Mouse (Mus musculus) liver, embryonic 14.5 days (tissue): ENCODE measurements at regions not wholly inside any gene's neighbourhood (a gene's known extent, or its start where the extent isn't known, plus 50 kb on each side); places are given as distances from the start of the nearest gene placed in this dataset.

Source experiments
- ATAC-seq: fragments of 200-750 bp; cut with Nextera tagmentation; 2 replicates; pipeline ENCODE4 v1.8.0; 2017; ENCODE audit warnings: moderate number of reproducible peaks, mild to moderate bottlenecking, moderate library complexity; ENCODE audit not compliant: insufficient read depth
- DNase-seq, 3 experiments: peaks; one replicate each; pipeline ENCODE4 v3.0.0-alpha.2; 2012 to 2013; ENCODE audit warnings: low read depth in 3 of 3, low spot score in 3 of 3
- H3K27ac ChIP-seq: fragments of 300-500 bp; sonication (generic); 2 replicates; pipeline ENCODE4 v1.5.1; 2014; ENCODE audit warnings: moderate library complexity, mild to moderate bottlenecking, control low read depth, inconsistent platforms
- H3K27me3 ChIP-seq: fragments of 300-500 bp; sonication (generic); 2 replicates; pipeline ENCODE4 v1.6.1; 2014; ENCODE audit warnings: mild to moderate bottlenecking, low read length, moderate library complexity; ENCODE audit not compliant: control insufficient read depth, insufficient read depth
- H3K36me3 ChIP-seq: fragments of 300-500 bp; sonication (generic); replicated peaks from 2 replicates; pipeline ENCODE4 v1.6.1; 2014; ENCODE audit warnings: low read depth; ENCODE audit not compliant: control insufficient read depth, insufficient read depth
- H3K4me1 ChIP-seq, 2 experiments: fragments of 200-500 bp in 1 of 2; fragments of 300-500 bp in 1 of 2; sonication (generic) in 1 of 2; replicated peaks; 2 replicates each; pipeline ENCODE4 v1.6.1; 2012 to 2014; ENCODE audit warnings: antibody characterized with exemption in 1 of 2, inconsistent platforms in 1 of 2, low read length in 1 of 2; ENCODE audit not compliant: control insufficient read depth in 2 of 2, insufficient read depth in 2 of 2
- H3K4me2 ChIP-seq: fragments of 300-500 bp; sonication (generic); 2 replicates; pipeline ENCODE4 v1.6.1; 2014; ENCODE audit warnings: low read depth, mild to moderate bottlenecking, control low read depth, moderate library complexity
- H3K4me3 ChIP-seq, 2 experiments: fragments of 200-500 bp in 1 of 2; fragments of 300-500 bp in 1 of 2; sonication (generic) in 1 of 2; 2 replicates each; pipeline ENCODE4 v1.5.1; 2012 to 2014; ENCODE audit warnings: low read depth in 2 of 2, low read length in 2 of 2, mild to moderate bottlenecking in 2 of 2, control low read depth in 1 of 2, inconsistent platforms in 1 of 2, moderate library complexity in 1 of 2; ENCODE audit not compliant: insufficient read depth in 1 of 2
- H3K9ac ChIP-seq: fragments of 300-500 bp; sonication (generic); replicated peaks from 2 replicates; pipeline ENCODE4 v1.6.1; 2014; ENCODE audit warnings: mild to moderate bottlenecking, control low read depth, moderate library complexity
- H3K9me3 ChIP-seq: fragments of 300-500 bp; sonication (generic); 2 replicates; pipeline ENCODE4 v1.6.1; 2016; ENCODE audit warnings: low read length, mixed read lengths; ENCODE audit not compliant: control insufficient read depth
- CTCF ChIP-seq: IDR thresholded peaks from 2 replicates; pipeline ENCODE4 v1.5.1; 2016; ENCODE audit warnings: antibody characterized with exemption, low read depth, control low read depth
- EP300 ChIP-seq: IDR thresholded peaks from 2 replicates; pipeline ENCODE4 v1.6.1; 2016; ENCODE audit warnings: antibody characterized with exemption, low read depth
- WGBS: fragments of 180-500 bp; shearing (Covaris S2); extraction: QIAGEN DNeasy Blood & Tissue Kit; methylation state at CpG from one replicate; pipeline ENCODE4 v1.1.7; 2014; ENCODE audit not compliant: insufficient replicate concordance; 5-methylcytosine and 5-hydroxymethylcytosine counted together

- no peak overlapping the region for H3K4me2 ChIP-seq
- no peaks in the 10 kb centered on the region for H3K4me1 ChIP-seq
- TF ChIP-seq CTCF, result no peak
- H3K4me3 ChIP-seq, result no peak overlapping the region
- H3K27me3 ChIP-seq, result no peaks in the 10 kb centered on the region
- H3K36me3 ChIP-seq, result no peaks in the 10 kb centered on the region
- H3K9me3 ChIP-seq, result no peaks in the 10 kb centered on the region
- 35% methylated on average over 1 of the region's 1 CpGs for WGBS
- DNase-seq (no peak), ATAC-seq (no peak)
- no peak overlapping the region for H3K9ac ChIP-seq
- no peak overlapping the region for H3K27ac ChIP-seq
Observed at GRCm38 (mm10) chr3:45593561-45593960, 215.4 kb downstream of the Pcdh10 start.

DNA sequence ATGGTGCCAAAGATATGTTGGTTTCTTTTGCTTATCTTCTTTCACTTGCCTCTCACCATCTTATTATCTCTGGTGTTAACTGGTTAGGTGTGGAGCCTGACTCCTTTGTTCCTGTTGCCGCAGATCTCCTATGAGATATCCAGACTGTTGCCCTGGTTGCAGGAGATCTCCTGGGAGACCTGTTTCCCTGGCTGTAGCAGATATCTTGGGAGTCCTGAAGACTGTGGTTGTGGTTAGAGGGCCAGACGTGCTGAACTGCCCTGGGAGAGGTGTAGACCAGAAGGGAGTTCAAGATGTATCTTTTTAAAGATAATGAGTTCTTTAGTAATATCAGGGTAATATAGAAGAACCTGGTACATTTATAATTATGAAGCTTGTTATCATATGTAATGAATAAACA lies 224.1 kb downstream of the Pcdh10 start:
- no peak overlapping the region for H3K9ac ChIP-seq
- H3K4me2 ChIP-seq, result no peak overlapping the region
- H3K4me3 ChIP-seq, result no peak overlapping the region
- no peaks in the 10 kb centered on the region for H3K27me3 ChIP-seq
- DNase-seq (no peak), ATAC-seq (no peak)
- no peak for TF ChIP-seq CTCF
- TF ChIP-seq EP300, result no peak
- no peak overlapping the region for H3K27ac ChIP-seq
- H3K36me3 ChIP-seq, result no peaks in the 10 kb centered on the region
- WGBS, result 35% methylated on average over 2 of the region's 2 CpGs
- no peaks in the 10 kb centered on the region for H3K4me1 ChIP-seq
- no peaks in the 10 kb centered on the region for H3K9me3 ChIP-seq

GRCm38 (mm10) chr3:45603151-45603550 lies 225.0 kb downstream of the Pcdh10 start:
- TF ChIP-seq CTCF, result no peak
- TF ChIP-seq EP300, result no peak
- Histone ChIP-seq H3K4me3 (no peak overlapping the region), H3K27me3 (no peaks in the 10 kb centered on the region), H3K27ac (no peak overlapping the region), H3K9ac (no peak overlapping the region), H3K9me3 (no peaks in the 10 kb centered on the region), H3K4me1 (no peaks in the 10 kb centered on the region), H3K4me2 (no peak overlapping the region), H3K36me3 (no peaks in the 10 kb centered on the region)
- DNase-seq (no peak), ATAC-seq (no peak)
- WGBS, result 67% methylated on average over 5 of the region's 5 CpGs

GRCm38 (mm10) chr3:45620729-45621128 lies 242.5 kb downstream of the Pcdh10 start:
- Histone ChIP-seq H3K9me3 (no peaks in the 10 kb centered on the region), H3K27ac (no peak overlapping the region), H3K9ac (no peak overlapping the region), H3K4me3 (no peak overlapping the region), H3K4me1 (no peaks in the 10 kb centered on the region), H3K27me3 (no peaks in the 10 kb centered on the region), H3K4me2 (no peak overlapping the region), H3K36me3 (no peaks in the 10 kb centered on the region)
- TF ChIP-seq EP300 (no peak), CTCF (no peak)
- DNase-seq (no peak), ATAC-seq (no peak)

DNA sequence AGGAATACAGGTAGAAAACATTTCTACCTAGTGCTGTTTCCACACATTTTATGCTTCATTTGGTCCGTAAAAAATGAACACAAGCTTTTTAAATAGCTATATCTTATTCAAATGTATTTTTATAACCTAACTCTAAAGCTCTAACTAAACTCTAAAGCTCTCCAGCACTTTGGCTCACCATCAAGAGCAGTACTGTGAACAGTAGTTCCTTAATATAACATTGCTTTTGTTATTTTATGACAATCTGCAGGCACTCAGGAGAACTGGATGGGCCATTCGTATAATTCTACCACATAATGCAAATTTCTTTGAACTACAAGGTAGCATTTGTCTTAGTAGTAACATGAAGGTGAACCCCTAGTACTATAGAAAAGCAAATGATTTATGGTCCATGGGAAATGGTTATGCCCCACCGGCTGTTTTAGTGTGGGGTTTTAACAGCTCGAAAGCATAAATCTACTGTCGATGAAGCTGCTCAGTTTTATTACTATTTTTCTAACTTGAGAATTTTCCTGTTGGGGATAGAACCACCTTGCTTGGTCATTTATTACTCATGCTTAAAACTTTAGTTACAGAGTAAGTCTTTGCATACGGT lies 267.8 kb downstream of the Pcdh10 start:
- Histone ChIP-seq H3K36me3 (no peaks in the 10 kb centered on the region), H3K4me1 (no peaks in the 10 kb centered on the region), H3K4me2 (no peak overlapping the region), H3K9me3 (no peaks in the 10 kb centered on the region), H3K9ac (no peak overlapping the region), H3K4me3 (no peak overlapping the region), H3K27ac (no peak overlapping the region), H3K27me3 (no peaks in the 10 kb centered on the region)
- DNase-seq, result no peak
- TF ChIP-seq EP300 (no peak), CTCF (no peak)
- no peak for ATAC-seq
- 74% methylated on average over 6 of the region's 6 CpGs for WGBS
